Mouse (Mus musculus): ENCODE results near the gene Kdm6b.

The Kdm6b gene

DNA sequence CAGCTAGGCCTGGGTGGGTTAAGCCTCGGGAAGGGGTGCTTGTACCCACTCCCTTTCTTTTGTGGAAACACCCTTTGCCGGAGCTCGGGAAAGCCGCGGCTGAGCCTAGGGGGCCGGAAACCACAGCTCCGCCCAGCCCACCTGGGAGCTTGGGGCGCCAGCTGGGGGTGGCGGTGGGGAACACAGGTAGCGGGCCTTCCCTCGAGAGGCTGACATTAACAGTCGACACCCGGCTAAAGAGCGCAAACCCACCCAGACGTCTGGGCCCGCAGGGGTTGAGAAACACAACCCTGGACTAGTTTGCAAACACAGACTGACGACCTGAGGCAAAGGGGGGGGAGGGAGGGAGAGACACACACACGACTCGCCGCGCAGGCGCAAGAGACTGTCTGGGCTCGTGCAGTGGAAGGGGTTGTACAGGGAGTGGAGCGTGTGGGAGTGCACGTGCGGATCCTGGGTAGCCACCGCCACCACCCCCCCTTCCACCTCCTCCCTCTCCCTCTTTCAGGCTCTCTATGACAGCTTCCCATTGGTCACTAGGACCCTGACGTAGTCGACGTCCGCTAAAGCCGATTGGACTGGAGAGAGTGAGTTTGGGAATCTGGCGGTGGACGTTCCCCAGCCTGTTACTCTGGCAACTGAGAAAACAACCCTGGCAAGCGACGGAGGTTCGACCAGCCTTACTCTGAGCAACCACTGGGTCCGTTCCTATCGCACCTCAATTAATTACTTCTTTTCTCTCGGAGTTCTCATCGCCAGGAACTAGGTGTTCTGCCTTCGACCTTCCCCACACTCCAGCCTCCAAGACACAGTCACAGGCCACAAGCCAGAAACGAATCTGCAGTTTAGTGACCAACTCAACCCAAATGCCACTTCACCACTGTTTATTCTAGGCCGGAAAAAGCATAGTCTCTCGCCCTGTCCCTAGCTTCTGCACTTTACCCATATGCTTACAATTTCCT is 5.3 kb upstream of the Kdm6b start:
- DNase-seq: peak; percentile 94

DNA sequence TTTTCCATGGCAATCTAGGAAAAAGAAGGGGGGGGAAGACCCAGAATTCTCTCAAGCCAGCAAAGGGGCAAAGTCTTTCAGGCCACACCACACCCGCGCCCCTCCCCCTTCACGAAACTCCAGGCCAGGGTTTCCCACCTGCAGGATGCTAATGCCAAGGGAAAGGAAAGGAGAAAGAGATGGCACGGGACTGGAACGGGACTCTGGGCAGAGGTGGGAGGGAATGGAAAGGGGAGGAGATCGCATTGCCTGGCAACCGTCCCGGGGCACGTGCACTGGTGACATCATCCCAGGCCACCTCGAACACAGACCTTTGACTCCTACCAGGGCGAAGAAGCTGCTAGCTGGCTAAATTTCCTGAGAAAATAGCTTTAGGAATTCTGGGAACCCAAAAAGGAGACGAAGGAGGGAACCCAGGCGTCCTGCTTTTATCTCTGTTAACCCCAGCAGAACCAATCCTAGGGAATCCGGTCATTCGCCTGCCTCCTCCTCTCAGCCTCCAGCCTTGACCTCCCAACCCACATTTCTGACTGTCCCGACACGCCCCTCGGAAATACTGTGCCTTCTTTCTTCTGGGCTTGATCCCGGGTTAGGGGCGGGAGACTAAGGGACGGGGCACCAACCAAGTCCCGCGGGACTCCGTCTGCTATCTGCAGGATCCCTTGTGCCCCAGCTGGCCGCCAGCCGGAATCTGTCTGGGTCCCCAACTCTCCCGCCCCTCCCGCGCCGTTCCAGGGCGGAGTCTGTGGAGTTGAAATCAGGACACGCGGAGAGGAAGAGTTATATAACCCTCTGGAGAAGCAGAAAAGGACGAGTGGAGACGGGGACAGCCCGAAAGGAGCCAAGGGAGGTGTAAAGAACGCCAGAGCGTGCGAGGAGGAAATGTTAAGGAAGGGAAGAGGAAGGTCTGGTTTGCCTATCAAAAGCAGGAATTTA is 4.2 kb upstream of the Kdm6b start:
- DNase-seq: peak; percentile 92

- no peak for DNase-seq
These were observed 3.5 kb upstream of the Kdm6b start for GRCm38 (mm10) chr11:69416921-69417448.

DNA sequence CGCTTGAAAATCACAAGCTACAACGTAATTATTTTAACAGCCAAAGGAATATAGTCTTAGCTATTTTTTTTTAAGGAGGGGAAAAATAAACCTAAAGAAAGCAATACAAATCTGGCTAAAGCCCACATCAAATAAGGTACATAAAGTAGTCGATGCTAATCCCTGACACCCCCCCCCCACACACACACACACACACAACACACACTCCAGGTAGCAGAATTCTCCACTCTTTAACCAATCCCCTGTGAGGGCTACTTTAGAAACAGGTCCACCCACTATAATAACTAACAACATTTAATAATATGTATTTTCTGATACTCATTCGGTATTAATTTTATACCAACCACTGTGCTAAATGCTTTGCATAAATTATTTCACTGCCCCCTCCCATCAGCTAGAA is 3.0 kb upstream of the Kdm6b start:
- no peak for DNase-seq

DNA sequence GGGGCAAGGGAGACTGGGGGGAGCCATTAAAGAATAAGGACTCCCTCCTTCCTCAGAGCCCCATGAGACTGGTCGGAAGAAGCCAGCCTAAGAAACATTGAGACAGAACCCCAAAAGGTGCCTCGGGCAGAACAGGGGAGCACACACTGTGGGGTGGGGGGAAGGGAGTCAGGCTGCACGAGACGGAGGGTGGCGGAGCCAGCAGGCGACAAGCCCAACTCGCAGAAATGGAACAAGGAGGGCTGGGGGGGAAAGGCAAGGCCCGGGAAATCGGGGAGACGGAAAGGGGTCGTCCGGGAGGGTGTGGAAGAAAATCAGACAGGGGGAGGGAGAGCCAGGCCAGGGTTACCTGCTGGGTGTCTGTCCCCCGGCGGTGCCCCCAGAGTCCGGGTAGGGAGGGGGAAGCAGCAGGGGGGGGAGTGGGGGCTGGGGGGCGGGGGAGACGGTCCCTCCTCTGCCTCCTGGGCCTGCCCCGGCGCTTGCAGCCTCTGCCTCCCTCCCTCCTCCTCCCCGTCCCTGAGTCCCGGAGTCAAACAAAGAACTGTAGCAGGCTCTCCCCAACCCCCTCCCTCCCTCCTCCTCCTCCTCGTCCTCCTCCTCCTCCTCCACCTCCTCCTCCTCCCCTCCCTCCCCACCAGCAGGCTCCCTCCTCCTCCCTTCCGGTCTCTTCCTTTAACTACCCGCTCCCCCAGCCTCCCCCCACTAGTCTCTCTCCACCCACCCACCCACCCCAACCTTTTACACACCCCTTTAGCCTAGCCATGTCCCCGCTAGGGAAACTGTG is 2.4 kb upstream of the Kdm6b start:
- DNase-seq: no peak

DNA sequence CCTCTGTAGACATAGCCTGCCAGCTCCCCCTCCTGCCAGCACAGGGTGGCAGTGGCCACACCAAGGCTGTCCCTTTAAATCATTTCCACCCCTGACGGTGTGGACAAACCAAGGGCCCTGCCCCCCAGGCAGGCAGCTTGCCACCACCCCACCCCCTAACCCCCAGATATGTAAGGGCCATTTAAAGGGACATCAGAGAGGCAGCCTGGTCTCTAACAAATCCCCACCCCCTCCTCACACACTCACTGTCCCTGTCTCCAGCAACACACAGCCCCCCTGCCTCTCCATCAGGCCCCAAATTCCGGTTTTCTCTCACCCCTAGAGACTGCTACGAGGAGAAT is 1.8 kb upstream of the Kdm6b start:
- DNase-seq: no peak

DNA sequence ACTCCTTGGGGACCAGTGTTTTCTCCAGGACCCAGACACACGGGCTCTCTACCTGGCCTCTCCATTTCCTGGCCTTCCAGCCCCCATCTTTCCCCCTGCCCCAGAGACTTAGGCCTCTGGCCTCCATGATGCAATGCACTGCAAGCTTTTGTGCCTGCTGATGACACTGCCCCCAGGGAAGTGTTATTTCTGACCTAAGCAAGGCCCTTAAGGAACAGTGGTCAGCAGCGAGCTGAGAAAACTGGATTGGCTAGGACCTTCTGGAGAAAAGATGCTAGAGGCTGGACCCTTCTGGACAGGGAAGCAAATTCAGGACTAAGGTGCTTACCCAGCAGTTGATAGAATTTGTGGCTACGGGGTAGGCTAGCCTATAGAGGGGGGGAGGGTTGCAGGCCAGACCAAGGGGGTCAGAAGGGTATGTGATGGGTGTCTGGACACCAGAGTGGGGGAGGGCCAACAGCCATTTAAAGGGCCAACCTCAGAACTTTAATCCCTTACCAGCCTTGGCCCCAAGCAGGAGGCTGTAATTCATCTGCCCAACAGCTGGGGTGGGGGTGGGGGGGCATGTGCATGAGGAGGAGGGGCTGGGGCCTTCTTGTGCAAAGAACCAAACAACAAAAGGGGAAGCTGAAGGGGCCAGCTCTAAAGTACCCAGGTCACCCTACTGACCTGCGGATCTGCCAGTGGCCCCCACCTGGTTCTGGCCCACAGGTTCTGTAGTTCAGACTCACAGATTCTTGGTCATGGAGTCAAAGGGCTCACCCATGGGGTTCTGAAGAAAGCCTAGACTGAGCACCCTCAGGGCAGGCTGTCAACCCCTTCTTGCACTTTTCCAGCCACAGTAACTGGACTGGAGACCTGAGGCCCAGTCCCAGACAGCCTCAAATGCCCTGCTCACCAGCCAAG is 1.2 kb upstream of the Kdm6b start:
- no peak for DNase-seq

DNA sequence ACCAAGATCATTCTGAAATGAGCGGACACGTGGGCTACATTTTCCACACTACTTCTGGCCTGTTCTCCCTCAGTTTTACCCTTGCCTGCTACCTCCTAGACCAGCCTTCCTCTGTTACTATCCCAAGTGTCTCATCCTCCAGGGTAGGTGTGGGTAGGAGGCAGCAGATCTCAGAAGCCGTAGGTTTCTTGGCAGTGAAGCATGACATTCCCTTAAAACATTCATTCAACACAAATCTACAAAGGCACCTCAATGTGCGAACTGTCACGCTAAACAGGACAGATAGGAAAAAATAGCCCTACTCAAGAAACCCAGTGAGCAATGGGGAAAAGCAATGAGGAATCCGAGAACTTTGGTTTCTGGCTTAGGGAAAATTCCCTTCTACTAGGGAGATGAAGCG is 927 bp downstream of the Kdm6b start:
- DNase-seq: no peak

GRCm38 (mm10) chr11:69411538-69412203 is 1.8 kb downstream of the Kdm6b start:
- no peak for DNase-seq

GRCm38 (mm10) chr11:69411073-69411535 is 2.4 kb downstream of the Kdm6b start:
- peak; percentile 94 for DNase-seq

GRCm38 (mm10) chr11:69410310-69411072 is 3.0 kb downstream of the Kdm6b start:
- DNase-seq: peak; percentile 73

- DNase-seq: no peak
These were observed 3.5 kb downstream of the Kdm6b start for GRCm38 (mm10) chr11:69410045-69410309.

- peak; percentile 90 for DNase-seq
These were observed 4.0 kb downstream of the Kdm6b start for GRCm38 (mm10) chr11:69409378-69410044.

DNA sequence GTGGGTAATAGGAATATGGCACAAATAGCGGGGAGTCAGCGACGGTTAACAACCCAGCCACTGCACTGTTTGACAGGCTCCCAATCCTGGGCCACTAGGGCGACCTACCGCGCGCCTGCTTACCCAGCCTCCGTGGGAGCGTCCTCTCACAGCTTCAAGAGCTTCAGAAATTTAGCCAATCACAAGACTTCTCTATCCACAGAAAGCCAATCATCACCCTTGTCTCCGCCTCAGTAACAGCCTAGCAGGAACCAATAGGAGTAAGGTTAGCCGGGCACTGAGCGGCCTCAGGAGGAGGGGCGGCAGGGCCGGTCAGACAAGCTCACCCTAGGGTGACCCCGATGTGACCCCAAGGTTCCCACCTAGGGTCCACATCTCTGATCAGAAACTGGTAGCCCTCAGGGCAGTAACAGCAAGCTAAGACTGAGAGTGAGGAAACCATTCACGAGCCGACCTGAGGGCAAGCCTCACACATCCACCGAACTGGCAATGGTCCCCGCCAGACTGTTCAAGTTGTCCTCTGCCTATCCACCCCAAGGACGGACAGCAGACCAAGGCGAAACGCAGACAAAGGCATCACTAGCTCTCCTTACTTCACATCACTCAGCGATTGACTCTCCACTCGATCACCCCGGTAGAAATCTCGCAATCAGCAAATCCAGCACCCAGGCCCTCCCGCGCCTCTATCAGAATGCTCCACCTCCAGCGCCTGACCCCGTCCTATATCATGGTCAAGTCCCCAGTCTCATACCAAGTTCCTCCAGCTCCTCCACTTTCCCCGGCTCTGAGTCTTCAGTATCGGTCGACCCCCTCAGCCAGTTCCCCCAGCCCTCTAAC is 4.7 kb downstream of the Kdm6b start:
- peak; percentile 91 for DNase-seq

GRCm38 (mm10) chr11:69407724-69408004 is 5.8 kb downstream of the Kdm6b start:
- no peak for DNase-seq

DNA sequence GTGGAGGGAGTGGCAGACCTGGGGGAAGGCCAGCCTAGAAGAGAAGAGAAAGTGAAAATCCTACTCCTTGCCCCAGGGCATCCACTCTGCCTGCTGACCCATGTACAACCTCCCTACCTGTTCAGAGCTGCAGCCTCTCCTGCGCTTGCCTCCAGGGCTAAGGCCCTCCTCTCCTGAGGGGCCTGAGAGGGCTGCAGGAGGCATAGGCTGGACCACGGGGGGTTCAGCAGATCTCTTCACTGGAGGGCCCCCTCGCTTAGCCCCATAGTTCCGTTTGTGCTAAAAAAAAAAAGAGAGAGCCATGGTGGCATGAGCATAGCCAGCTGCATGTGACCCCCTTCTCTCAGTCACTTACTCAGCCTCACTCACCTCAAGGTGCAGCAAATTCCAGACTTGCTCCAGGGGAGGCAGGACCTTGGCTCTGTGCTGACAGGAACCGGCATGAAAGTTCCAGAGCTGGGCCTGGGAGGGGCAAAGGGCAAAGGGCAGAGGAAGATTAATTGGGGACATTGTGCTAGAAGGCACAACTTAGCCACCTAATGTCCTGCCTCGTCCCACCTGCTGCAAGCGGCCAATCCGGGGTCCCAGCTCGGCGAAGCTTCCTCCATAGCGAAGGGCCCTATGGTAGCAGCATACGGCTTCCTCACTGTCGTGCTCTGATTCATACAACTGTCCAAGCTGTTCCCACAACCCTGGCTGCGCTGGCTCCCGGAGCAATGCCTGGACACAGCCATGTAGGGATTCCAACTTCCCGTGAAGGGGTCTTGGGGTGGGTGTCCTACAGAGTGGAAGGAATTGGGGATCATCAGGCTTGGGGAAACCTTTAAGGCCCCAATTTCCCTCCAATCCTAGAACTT is 6.4 kb downstream of the Kdm6b start:
- no peak for DNase-seq

DNA sequence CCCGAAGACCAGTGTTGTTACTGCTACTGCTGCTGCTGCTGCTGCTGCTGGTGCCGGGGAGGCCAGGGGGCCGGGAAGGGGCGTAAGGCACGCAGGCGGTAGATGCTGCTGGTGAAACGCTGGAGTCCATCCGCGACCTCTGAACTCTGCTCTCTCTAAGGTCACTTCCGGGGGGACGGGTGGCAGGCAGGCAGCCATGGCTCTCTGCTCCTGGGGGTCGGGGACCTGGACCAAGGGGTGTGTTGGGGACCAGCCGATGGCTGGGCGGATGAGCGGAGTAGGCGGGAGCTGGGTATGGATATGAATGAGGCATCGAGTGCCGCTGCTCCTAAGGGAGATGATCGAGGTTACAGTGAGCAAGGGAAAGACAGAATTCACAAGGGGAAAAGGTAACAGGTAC is 7.2 kb downstream of the Kdm6b start:
- no peak for DNase-seq
